Comparison of ENCODE assay signal across 13 mouse cellular contexts in genomic region chr8:115437956-115438355, GRCm38 (mm10).
"Had no signal": no experiment of that assay in that cellular context is flagged by ENCODE, and none has a peak within 500 bp of the region (broad histone marks: within the 10 kb centered on the region; RNA-seq: fewer than 3 reads in every experiment).

No protein-coding gene starts in this region.

- ATAC-seq: midbrain, embryonic 16.5 days had no signal

- DNase-seq: lung, embryonic 14.5 days; lung, postnatal 10 days; lung, postnatal 4 days; midbrain, embryonic 14.5 days; retina, postnatal 1 day; right cerebral cortex, adult 18-20 months; right cerebral cortex, postnatal 25 days; right cerebral cortex, postnatal 4 days; spleen, adult 18-20 months; thymus, adult 18-20 months; thymus, postnatal 14 days; thymus, postnatal 36 days had no signal
